Mouse (Mus musculus) liver (tissue): ENCODE measurements around the gene Auts2.
A peak's percentile ranks its signal among the peaks of the same experiment; 100 is the strongest.

Experiments
- DNase-seq: peaks from one replicate; pipeline ENCODE4 v3.0.0-alpha.2; 2020; ENCODE audit warnings: mixed read lengths

Gene Auts2

DNA sequence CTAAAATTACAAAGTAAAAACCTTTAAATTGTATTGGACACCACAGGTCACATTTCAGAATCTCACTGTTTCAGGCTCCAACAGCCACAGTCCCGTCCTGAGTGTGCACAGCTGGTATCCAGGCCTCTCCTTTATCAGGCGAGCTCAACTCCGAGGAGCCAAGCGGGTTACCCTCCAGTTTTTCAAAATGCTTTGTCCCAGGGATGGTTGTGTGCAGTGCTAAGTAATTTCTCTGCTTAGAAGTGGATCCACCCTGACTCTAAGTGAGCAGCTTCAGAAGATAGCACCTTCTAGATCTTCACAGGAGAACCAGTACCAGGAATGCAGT is 381.0 kb downstream of the Auts2 start:
- no peak for DNase-seq

DNA sequence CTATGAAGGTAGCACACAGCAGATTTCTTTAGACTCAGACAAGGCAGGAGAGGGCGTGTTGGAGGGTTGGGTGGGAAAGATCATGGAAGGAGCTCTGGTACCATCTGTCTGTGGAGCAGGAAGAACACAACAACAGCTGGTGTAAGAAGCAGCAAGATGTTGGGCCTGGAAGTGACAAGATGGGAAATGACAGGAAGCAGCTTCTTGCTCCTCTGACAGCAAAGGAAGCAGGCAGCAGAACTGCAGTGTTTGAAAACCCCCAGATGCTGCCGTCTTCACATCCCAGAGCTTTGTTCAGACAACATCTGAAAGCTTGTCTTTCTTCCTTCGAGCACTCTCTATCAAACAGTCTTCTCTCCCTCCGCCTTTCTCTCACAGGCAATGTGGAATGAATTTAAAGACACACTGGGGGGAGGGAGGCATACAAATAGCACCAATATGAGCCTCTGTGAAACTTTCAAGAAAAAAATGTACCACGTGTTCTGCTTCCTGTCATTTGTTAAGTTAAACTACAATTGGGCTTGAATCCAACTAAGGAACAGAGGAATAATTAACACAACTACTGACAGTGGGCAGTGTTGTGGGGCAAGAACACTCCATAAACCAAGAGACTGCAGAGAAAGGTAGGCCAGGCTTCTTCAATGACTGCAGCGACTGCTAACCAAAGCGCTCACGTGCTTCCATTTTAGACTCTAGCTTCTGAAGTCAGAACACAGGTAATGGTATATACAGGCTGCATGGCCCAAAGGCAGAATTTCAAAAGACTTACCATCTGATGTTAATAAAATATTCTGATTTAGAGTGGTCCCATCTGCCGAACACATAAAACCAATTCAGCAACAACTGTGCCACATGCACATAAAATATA is 381.6 kb downstream of the Auts2 start:
- no peak for DNase-seq

DNA sequence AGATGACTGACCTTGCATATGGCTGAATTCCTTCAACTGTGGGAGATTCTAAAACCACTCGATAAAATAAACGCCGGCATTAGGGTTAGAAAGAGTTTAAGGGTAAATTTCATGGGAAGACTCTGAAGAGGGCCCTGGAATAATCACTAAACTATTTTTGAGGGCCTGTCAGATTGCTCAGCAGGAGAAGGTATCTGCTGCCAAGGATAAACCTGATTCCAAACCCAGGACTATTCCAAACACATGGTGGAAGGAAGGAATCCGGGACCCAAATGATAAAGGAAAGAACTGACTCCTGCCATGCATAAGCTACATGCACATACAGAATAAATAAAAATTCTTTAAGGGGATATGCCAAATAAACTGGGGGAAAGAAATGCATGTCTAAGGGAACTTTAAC is 399.0 kb downstream of the Auts2 start:
- DNase-seq: no peak

DNA sequence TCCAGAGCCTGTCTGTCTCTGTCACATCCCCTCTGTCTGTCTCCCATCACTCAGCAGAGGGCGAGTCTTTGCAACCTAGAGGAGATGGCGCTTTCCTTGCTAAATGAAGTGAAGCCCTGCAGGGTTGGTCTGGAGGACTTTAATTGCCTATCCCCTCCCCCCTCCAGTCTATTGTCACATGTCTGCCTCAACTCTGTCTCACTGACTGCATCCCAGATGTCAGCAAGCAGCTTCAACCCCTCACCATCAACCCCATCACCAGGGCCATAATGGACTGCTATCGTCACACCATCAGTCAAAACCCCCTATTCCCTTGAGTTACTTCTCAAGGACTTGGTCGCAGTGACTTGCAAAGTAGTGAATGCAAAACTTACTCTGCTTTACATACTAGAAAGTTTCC is 402.3 kb downstream of the Auts2 start:
- no peak for DNase-seq

DNA sequence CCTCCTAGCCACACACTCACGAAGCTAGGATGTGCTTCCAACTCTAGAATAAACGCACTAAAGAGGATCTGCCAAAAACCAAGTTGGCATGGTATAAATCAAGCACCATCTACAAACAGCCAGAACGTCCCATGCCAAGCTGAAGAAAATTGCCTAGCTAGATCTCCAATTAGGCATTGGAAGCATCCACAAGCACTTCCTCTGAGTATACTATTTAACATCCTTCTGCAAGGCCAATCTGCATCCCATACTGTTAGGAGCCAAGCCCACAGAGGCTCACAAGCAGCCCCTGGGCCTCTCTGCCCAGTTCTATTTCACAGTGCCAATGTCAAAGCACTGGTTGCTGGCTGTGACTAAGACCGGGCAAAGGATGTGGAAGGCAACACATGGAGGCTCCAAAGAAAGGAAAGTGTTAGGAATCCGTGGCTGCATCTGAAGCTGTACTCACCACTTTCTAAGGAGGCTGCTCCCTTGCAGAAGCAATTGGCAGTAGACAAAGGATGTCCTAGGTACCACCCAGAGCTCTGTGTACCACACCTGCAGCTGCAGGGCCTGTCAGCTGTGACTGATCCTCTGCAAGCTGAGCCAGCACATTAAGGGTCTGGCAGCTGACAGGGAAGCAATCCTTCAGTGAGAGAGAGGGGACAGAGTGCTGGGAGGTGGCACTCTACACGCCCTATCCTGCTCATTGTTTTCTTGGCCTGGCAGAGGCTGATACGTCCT is 407.0 kb downstream of the Auts2 start:
- no peak for DNase-seq

DNA sequence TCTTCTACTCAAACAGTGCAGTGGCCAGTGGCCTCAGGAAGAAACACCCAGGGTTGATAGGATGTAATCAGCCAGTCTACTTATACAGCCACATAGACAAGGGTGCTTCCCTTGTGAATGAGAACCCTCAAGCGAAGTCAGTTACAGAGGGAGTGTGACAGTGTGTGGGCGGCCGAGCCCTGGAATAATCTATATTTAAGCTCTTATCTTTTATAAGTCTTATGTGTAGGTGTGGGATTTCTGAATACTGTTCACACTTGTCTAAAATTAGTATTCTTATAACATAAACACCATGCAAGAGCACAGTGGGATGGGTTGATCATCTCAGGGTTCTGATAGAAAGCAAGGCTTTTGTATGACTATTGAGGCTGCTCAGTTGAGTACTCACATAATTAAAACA is 411.2 kb downstream of the Auts2 start:
- DNase-seq: no peak

DNA sequence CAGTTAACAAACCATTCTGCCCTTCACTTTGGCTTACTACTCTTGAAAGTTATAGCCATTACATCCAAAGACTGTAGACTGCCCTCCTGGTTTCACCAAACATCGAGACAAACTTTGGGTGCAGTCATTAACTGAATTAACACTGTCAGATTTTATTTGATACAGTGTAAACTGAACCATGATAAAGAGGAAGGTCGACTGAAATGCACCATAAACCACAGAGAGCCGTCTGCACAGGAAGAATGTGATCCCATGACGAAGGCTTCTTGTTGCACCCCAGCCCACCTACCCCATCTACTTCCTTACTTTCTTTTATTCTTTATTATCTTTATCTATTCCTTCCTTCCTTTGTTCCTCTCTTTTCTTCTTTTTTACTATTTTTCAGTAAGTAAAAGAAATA is 412.6 kb downstream of the Auts2 start:
- DNase-seq: no peak

DNA sequence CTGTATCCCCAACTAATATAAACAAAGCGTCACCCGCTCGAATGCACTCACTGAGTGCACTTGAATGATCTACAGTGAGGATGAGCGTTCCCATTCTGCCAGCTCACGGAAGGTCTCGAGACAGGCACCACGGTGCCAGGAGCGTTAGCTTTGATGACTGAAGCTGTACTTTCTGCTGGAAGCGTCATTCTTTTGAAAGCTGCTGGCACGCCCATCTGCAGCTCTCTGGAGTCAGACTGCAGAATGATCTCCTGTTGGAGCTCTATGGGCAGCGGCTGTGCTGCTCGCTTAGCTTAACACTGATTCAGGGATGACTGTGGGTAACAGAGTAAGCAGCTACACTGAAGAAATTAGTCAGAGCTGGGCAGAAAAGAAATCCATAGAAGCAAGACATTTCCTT is 416.5 kb downstream of the Auts2 start:
- no peak for DNase-seq

DNA sequence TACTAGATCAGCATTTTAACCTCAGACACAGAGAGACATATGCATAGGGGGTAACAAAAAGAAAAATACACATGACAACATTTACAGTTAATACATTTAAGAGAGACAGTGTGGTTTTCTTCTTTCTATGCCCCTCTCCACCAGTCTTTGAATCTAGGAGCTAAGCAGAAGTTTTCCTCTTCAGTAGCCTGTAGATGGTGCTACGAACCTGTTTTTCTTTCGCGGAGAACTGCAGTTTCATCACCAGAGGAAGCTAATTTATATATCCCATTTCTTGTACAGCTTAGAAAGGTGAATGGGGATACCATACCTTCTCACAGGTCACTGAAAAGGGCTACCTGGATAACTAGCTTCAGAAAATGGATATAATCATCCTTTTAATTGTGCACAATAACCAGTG is 427.5 kb downstream of the Auts2 start:
- DNase-seq: no peak

DNA sequence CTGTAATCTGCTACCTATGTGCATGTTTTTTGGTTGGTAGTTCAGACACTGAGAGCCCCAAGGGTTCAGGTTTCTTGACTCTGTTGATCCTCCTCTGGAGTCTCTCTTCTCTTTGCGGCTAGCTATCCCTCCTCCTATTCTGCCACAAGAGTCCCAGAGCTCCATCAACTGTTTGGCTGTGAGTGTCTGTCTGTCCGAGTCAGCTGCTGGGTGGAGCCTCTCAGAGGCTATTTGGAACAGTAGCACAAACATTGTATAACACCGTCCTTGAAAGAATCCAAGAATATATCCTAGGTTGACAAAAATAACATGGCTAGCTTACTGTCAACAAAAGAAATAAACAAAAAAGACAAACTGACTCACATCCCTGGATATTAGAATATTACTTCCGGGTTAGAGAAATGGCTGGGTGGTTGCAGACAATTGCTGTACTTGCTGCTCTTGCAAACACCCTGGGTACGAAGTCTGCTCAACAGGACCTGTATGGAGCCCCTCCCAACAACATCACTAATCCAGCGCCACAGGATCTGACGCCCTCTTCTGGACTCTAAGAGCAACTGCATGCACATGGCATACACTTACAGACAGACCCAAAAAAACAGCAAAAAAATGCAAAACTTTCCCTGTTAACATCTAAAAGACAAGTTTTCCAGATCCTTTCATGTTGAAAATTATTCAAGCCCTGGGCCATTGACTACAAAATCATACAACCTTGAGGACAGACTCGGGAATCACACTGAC is 428.4 kb downstream of the Auts2 start:
- DNase-seq: no peak

DNA sequence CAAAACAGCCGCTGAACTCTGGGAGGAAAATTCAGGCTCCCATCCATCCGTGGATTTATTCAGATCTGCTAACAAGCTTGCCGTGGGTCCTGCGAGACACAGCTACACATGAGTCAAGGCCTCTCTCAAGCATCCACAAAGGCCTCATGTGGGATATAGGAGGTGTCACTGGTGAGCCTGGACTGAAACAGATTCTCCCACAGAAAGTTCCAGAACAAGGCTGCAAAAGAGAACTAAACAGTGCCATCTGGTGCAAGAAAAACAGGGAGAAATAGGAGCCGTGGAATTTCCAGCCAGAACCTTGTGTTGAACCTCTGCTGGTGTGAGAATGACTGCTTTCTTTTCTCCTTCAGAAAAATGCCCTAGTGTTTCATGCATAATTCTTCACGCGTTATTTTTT is 429.7 kb downstream of the Auts2 start:
- DNase-seq: no peak

DNA sequence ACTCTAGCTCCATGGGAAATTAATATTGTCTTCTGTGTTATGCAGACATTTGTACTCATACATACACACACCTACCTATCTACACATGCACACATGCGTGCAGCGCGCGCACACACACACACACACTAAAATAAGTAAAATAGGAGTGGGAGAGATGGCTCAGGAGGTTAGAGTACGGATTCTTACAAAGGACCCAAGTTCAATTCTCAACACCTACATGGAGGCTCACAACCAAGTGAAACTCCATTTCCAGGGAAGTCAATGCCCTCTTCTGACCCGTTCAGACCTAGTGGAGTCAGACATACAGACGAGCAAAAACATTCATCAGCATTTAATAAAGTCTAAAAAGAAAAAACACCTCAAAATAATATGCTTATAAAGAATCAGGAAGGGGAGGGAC is 430.5 kb downstream of the Auts2 start:
- DNase-seq: no peak

DNA sequence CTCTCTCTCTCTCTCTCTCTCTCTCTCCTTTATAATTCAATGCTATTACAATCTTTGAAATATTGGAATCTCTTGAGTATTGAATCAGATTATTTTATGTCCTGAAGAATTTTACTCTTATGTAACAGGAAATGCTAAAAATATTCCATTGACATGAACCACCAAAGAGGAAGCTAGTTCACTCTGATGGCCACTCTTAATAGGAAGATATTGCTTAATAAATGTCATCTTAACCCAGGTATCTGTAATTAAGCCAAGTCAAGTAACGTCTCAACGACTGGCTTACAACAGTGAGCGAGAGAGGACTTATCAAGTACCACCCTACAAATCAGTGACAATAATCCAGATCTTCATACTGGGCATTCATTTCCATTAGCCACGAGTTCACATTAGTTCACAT is 440.7 kb downstream of the Auts2 start:
- no peak for DNase-seq

DNA sequence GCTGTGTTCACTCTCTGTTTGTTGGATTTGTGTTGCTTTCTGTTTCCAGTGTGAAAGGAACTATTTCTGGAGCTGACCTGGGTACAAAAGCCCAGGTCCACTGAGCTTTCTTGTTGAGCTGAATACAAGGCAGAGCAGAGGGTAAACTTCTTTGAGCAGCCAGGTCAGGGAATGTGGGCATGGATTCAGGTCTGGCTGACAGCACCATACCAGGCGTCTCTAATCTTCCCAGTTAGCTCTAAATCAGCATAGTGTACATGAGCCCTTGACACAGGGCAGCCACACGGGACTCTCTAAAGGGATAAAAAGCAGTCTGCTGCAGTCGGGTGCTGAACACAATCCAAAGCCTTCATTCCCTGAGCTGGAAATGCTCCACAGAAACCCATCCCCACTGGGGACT is 444.7 kb downstream of the Auts2 start:
- no peak for DNase-seq

DNA sequence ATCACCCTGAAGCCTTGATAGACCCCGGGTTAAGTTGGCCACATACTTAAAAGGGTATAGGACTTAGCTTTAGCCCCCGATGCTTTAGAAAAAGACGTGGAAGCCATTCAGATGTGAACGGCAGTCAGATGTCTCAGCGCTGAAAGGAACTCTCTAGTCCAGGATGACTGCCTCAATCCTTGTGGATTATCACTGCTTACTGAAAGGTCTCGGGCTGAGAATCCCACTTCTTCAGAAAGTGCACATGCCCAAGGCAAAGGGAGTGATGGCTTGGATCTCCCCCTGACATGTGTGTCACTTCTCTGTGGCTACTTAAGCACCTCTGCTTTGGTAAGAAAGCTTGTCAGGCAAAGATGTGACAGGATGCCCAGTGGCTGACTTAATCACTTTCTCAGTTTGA is 450.4 kb downstream of the Auts2 start:
- no peak for DNase-seq

DNA sequence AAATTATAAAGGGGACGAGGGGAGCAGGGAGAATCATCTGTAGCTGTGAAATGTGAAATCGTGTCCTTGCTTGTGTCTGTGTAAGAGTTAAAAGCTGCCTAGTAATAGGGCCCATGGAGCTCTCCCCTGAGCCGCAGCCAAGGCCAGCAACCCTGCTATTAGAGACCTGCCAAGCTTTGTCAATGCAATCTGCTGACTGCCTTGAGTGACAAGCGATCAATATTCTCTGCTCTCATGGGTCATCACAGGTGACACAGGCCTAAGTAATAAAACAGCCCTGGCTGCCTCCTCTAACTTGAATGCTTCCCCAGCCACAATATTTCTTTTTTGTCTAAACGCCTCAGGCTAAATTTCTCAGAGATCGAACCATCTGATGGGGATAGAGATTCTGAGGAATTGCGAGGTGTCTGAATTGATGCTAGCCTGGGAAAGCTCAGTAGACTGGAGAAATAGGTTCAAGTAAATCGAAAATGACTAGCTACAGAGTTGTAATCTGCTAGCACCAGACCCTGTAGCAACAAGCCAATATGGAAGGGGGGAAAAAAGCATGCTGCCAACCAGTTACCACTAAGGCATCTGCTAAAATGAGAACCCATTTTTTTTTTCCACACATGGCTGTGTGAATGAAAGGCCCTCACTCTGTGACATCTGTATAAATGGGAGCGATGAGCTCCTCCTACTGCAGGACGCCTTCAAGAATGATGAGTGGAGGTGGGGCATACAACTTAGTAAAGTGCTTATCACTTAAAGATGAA is 453.5 kb downstream of the Auts2 start:
- peak; percentile 6 for DNase-seq

DNA sequence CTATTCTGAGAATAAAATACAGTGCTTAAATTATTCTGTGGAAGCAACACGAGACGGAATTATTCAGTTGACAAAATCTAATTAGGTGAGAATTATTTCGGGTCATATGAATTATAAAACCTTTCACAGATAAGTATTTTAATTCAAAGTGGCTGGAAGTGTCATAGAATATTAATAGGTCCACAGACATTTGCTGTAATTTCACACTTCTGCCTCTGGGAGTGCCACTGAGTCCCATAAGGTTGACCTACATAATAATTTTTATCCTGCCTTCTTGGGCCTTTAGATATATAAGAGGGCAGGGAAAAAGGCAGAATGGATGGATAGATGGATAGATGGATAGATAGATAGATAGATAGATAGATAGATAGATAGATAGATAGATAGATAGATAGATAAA is 454.6 kb downstream of the Auts2 start:
- DNase-seq: no peak

DNA sequence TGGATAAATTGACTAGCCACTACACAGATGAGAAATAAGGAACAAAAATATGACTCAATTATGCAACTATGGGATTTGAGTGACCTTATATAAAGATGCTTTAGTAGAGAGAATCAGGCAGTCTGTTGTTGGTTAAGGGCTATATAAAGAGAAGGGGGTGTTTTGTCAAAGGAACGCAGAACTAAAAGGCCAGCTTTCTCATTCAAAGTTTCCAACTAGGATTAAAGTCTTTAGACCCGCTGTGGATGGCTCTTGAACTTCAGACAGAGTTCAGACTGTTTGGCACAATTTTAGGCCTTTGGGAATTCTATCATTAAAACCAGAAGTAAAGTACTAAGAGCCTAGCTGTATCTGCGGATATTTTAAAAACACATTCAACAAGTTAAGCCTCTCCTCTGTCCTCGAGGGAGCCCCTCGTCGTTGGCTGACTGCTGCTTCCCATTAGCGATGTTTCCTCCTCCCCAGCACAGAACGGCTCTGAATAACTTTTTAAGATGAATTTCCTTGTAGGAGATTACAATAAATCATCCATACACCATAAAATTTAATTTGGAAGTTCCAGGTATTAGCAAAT is 459.3 kb downstream of the Auts2 start:
- DNase-seq: no peak

DNA sequence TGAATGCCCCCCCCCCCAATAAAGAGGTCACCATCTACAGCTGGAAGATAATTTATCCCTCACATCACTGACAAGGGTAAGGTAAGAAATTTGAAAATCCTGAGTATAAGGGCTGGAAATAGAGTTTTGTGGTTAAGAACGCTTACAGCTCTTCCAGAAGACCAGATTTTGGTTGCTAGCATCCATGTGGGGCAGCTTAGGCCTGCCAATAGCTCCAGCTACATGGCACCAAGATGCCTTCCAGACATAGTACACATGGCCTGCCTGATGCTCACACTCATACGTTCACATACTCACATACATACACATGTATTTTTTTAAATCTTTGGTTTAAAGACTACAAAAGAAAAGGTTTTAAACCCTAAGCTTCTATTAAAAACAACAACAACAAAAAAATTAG is 467.2 kb downstream of the Auts2 start:
- DNase-seq: no peak

DNA sequence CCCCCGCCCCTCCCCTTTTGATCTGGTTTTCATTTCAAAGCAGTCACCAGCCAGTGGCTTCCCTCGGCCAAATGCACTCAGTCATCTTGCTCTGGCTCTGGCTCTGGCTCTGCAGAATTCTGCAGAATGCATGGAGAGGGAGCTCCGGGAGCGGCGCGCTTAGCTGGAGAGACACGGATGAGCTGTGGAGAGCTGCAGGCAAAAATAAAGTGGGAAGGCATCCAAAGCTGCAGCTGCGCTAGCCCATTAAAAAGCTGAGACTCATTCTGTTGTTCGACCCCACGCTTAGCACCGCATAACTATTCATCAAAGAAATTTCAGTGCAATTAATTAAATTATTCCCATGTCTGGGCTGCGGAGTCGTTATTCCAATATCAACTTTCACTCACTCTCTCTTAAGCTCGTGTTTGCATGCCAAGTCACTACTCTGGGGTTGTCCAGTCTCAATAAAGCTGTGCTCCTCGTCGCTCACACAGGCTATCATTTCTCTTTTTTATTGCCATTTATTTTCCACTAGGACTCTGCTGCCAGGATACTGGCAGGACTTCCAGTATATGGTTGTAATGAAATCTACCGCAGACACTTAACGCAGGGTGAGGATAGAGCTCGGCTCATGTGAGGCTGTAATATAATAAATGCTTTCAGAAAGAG is 468.3 kb downstream of the Auts2 start:
- peak; percentile 53 for DNase-seq

DNA sequence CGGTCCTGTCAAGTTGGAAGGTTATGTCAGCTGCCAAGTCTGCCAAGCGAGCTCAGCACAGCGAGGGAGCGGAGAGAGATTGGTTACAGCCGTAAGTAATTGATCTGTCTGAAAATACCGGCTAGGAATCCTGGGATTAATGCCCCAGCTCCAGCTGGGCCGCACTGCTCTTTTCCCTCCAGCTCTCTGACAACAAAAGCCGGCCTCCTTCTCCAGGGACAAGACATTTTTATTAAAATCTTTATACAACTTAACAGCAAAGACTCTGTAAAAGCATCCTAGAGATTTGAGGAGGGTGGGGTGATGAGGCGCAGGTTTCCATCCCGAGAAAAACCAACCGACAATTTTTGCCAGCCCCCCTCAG is 468.8 kb downstream of the Auts2 start:
- DNase-seq: peak; percentile 5

DNA sequence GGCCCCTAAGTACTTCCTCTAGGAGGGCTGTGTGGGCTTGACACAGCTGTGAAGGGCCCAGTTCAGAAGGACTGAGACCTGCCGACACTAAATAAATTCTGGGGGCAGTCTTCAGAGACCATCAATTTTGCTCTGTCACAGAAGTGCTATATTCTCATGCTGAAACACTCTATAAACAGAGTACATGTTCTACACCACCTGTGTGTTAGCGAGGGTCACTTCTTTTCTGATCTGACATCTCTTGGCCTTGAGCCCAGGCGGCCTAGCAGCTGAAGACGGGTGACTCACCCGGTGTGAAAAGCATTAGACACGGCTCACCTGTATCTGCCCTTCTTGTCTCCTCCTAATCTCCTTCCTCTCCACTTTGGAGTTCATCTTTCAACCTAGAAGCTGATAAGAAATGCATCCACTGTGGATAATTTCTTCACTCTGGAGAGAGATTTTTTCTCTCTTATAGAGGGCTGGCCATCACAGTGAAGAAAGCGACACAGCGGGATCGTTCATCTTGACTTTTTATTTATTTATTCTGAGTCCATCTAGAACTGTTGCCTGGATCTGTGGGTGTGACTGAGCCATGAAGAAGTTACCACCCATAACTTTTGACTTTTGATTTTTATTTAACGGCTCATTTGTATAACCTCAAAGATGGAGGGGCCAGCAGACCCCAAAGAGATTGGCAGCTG is 469.3 kb downstream of the Auts2 start:
- DNase-seq: no peak
